Mouse (Mus musculus): Measurements from ENCODE around the gene AU018091. TPM values are rescaled to one million over a fixed set of nuclear protein-coding genes. Genes with fewer than 3 reads are reported as not detected.
"Not testable (repeated sequence)": the region's sequence is repeated elsewhere in the genome, so short reads cannot be mapped to it uniquely, and the experiment has no call there.

Gene AU018091
- polyA plus RNA-seq, 1 experiment = not detected

- DNase-seq (ENCODE audit: low read depth, low spot score) = no peak
- WGBS = 28% methylated on average over 4 of the region's 4 CpGs
These were observed 15.4 kb upstream of the AU018091 start for GRCm38 (mm10) chr7:3184394-3184793.

- not testable (repeated sequence) for DNase-seq (ENCODE audit: low read depth, low spot score)
These were observed 12.0 kb upstream of the AU018091 start for GRCm38 (mm10) chr7:3180958-3181357.

GRCm38 (mm10) chr7:3168296-3168695 lies 707 bp downstream of the AU018091 start:
- WGBS = 95% methylated on average over 1 of the region's 1 CpGs
- no peak for DNase-seq (ENCODE audit: low read depth, low spot score)

More at GRCm38 (mm10) chr7:3180958-3181357, 12.0 kb upstream of the AU018091 start:
- WGBS = 86% methylated on average over 24 of the region's 24 CpGs

DNA sequence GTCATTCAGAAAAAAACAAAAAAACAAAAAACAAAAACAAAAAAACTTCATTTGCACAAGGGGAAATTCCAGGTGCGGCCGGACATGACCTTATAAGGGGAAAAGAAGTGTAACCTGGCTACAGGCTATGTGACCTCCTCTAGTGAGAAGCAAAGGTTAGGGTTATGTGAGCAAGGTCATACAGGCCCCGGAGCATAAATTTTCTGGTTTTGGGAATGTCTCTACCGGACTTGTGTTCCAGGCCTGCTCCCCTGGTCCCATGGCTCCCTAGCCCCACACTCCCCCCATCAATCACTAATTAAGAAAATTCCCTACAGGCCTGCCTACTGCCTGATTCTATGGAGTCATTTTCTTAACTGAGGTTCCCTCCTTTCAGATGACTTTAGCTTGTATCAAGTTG lies 2.7 kb downstream of the AU018091 start:
- no peak for DNase-seq (ENCODE audit: low read depth, low spot score)
- WGBS = 93% methylated on average over 4 of the region's 4 CpGs

DNA sequence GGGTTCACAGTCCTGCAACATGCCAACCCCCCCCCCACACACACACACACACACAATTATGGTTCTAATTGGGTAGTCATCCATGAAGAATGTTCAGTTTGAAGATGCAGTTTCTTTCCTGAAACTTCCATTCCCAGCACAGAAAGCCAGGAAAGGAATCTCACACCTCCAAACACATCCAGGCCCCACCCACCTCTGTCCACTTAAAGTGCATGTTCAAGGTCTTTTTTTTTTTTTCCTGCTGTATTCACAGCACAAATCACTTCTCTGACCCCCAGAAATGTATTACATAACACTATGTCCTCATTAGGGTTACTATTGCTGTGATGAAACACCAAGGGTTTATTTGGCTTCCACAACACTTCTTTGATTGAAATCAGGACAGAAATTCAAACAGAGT lies 4.0 kb downstream of the AU018091 start:
- DNase-seq (ENCODE audit: low read depth, low spot score) = no peak

DNA sequence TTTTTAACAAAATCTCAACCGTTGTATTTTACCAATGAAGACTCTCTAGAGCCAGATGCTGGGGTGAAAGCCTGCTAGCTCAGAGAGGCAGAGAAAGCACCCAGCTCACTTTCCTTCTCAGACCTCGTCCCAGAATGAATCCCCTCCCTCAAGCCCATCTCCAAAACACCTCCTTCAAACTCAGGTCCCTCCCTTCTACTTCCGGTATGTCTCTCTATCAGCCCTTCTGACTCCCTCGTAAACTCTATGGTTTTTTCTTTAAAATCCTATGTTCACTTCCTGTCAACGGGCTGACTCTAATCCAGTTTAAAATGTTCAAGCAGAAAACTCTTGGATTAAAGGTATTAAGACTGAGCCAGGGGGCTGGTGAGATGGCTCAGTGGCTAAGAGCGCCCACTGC lies 4.6 kb downstream of the AU018091 start:
- 80% methylated on average over 6 of the region's 6 CpGs for WGBS
- no peak for DNase-seq (ENCODE audit: low read depth, low spot score)

DNA sequence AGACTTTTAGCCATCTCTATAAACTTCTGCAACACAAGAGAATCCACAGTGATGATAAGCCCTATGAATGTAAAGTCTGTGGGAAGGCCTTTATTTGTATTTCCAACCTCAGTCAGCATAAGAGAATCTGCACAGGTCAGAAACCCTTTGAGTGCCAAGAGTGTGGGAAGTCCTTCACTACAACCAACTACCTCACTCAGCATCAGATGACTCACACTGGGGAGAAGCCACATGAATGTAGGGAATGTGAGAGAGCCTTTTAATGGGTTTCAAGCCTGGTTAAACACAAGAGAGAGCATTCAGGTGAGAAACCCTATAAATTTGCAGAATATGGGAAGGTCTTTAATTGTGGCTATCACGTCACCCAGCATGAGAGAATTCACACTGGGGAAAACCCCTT lies 18.6 kb downstream of the AU018091 start:
- 74% methylated on average over 1 of the region's 1 CpGs for WGBS

GRCm38 (mm10) chr7:3146072-3146471 lies 22.9 kb downstream of the AU018091 start:
- no peak for DNase-seq (ENCODE audit: low read depth, low spot score)

More for the DNA sequence above, 18.6 kb downstream of the AU018091 start:
- no peak for DNase-seq (ENCODE audit: low read depth, low spot score)

DNA sequence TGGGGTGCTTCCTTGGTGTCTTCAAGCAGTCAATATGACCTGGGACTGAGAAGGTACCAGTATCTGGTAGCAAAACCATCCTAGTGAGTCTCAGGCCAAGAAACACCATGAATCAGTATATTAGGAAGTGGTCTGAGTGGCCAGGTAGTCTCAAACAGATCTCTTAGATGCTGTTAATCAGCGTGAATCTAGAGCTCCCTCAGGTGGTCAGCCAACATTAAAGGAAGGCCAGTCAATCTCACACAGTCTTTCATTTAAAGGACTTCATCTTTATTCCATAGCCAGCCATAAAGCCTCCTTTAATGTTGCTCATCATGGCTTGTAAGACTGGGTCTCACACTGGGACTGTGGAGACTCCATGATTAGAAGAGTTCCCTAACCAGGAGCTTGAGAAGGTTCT lies 25.7 kb downstream of the AU018091 start:
- DNase-seq (ENCODE audit: low read depth, low spot score) = no peak
- WGBS = 18% methylated on average over 1 of the region's 1 CpGs

DNA sequence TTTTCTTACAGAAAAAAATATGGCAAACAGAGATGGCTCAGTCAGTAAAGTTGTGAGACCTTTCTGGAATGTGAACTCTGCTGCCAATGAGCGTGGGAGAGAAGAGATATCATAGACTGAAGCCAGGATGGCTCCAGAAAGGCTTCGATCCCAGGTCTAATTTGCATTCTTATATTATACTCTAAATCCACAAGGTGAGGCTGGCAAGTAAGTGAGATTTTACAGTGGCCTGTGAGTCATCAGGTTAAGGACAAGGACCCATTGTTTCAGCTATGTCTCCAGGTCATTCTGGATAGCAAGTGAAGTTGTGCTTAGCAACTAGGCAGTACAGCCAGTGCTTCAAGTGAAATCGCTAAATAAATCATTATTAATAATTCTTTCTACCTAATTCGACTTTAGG lies 33.4 kb downstream of the AU018091 start:
- WGBS = 47% methylated on average over 4 of the region's 4 CpGs
- no peak for DNase-seq (ENCODE audit: low read depth, low spot score)

DNA sequence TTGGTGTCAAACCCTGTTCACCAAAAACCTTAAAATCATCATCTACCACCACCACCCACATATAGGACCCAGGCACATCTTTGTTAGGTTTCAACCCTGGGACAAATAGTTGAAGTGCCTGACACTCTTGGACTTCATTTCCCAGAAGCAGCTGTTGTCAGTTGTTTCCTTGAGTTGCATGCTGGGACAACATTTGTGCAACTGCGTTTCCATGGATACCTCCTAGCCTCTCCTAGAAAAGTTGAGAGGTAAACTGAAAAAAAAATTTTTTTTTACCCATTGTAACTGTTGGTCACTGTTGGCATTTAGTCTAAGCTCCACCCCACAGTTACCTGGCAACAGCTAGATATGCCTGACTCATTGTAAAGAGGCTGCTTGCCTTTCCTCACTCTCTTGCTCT lies 34.3 kb downstream of the AU018091 start:
- WGBS = 42% methylated on average over 1 of the region's 1 CpGs
- DNase-seq (ENCODE audit: low read depth, low spot score) = no peak

DNA sequence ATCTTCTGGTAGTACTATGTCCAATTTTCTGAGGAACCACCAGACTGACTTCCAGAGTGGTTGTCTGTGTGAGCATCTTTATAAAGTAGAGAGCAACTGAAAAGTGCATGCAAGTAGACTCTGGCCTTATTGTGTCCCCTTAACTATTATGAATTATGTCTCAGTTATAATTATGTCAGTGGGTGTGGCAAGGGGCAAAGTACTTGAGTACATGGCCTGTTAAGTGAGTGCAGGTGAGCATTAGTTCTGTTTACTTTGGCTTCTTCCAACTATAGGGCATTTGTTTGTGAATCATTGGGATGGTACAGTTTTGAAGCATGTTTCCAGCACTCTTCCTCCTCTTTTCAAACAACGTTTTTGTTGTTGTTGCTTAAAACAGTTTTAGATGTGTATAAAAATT lies 38.7 kb downstream of the AU018091 start:
- 11% methylated on average over 1 of the region's 1 CpGs for WGBS
- no peak for DNase-seq (ENCODE audit: low read depth, low spot score)

DNA sequence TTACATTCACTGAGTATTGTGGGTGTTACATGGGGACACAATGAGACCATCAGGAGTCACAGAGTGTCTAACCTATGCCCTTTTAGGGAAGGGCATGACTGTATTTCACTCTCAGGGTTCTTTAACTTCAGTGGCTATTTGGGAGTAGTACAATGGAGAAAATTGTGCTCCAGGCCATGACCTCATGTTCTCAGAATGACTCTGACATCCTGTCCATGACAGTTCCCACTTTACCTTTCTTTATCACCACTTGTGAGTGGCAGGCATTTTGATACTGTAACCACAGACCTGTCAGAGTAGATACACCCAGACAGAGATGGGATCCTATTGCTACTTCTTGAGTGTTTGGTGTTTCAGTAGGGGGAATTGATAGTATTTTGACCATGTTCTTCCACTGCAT lies 40.4 kb downstream of the AU018091 start:
- DNase-seq (ENCODE audit: low read depth, low spot score) = not testable (repeated sequence)

DNA sequence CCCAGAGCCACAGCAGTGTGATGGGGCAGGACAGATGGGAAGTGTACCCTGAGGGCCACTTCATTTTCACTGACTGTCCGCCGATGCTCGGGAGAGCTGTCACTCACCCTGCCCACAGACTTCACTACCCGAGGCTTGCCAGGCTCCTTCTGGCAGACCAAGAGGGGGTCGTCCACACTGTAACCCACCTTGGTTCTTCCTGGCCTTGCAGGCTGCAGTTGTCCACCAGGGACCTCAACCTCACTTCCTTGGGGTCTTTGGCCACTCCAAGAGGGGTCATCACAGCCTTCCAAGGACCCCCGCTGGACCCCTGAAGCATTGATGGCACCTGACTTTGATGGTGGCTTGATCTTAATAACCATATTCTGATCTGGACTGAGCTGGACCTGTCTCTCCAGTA lies 57.8 kb downstream of the AU018091 start:
- WGBS = no CpG with 5 or more reads among the region's 6 CpGs
- DNase-seq (ENCODE audit: low read depth, low spot score) = not testable (repeated sequence)

- 73% methylated on average over 13 of the region's 13 CpGs for WGBS
- DNase-seq (ENCODE audit: low read depth, low spot score) = not testable (repeated sequence)
These were observed 62.4 kb downstream of the AU018091 start for GRCm38 (mm10) chr7:3106516-3107077.

Other genes starting within 250 kb of the AU018091 start
- gene Nlrp12, start 80.5 kb upstream of the AU018091 start, polyA plus RNA-seq (2012; rRNA removed) = 0.12 TPM in 1 of 2 replicates, not detected in the other
- gene Myadm, start 119.9 kb upstream of the AU018091 start, polyA plus RNA-seq (2012; rRNA removed) = 127 and 164 TPM in 2 replicates
- 0.51 and 0.99 TPM in 2 replicates for gene Prkcg, start 120.0 kb upstream of the AU018091 start, polyA plus RNA-seq (2012; rRNA removed)
- gene Cacng7, start 163.8 kb upstream of the AU018091 start, polyA plus RNA-seq (2012; rRNA removed) = 4.0 and 5.9 TPM in 2 replicates
- gene Cacng8, start 221.5 kb upstream of the AU018091 start, polyA plus RNA-seq (2012; rRNA removed) = 0.20 and 0.38 TPM in 2 replicates